Mouse (Mus musculus) midbrain, embryonic 15.5 days (tissue): ENCODE results near the gene Mettl23. TPM values are rescaled to one million over a fixed set of nuclear protein-coding genes. Genes with fewer than 3 reads are reported as not detected.
"Not testable (repeated sequence)": the region's sequence is repeated elsewhere in the genome, so short reads cannot be mapped to it uniquely, and the experiment has no call there.

Source experiments
- ATAC-seq: fragments of 200-750 bp; cut with Nextera tagmentation; replicated peaks from 2 replicates; pipeline ENCODE4 v1.8.0; 2017; ENCODE audit warnings: moderate TSS enrichment
- H3K27ac ChIP-seq: fragments of 300-500 bp; sonication (generic); 2 replicates; pipeline ENCODE4 v1.5.1; 2015; ENCODE audit warnings: mild to moderate bottlenecking, inconsistent platforms
- H3K27me3 ChIP-seq: fragments of 300-500 bp; sonication (generic); replicated peaks from 2 replicates; pipeline ENCODE4 v1.6.1; 2015; ENCODE audit warnings: inconsistent platforms
- H3K36me3 ChIP-seq: fragments of 300-500 bp; sonication (generic); replicated peaks from 2 replicates; pipeline ENCODE4 v1.6.1; 2015; ENCODE audit warnings: inconsistent platforms
- H3K4me1 ChIP-seq: fragments of 300-500 bp; sonication (generic); 2 replicates; pipeline ENCODE4 v1.6.1; 2015; ENCODE audit warnings: inconsistent platforms
- H3K4me2 ChIP-seq: fragments of 300-500 bp; sonication (generic); 2 replicates; pipeline ENCODE4 v1.6.1; 2015; ENCODE audit warnings: inconsistent platforms, mild to moderate bottlenecking, moderate library complexity
- H3K4me3 ChIP-seq: fragments of 300-500 bp; sonication (generic); 2 replicates; pipeline ENCODE4 v1.5.1; 2015; ENCODE audit warnings: mild to moderate bottlenecking, inconsistent platforms
- H3K9ac ChIP-seq: fragments of 300-500 bp; sonication (generic); 2 replicates; pipeline ENCODE4 v1.6.1; 2015; ENCODE audit warnings: mild to moderate bottlenecking, inconsistent platforms
- H3K9me3 ChIP-seq: fragments of 300-500 bp; sonication (generic); 2 replicates; pipeline ENCODE4 v1.6.1; 2016; ENCODE audit warnings: inconsistent platforms
- WGBS: fragments of 180-500 bp; shearing (Covaris S2); methylation state at CpG from one replicate; pipeline ENCODE4 v1.1.7; 2015; ENCODE audit warnings: mixed read lengths; 5-methylcytosine and 5-hydroxymethylcytosine counted together
- polyA plus RNA-seq: library from polyadenylated mRNA; unstranded; fragments of >200 nt; fragmentation: Nextera tagmentation; extraction: Ambion mirVana; gene quantifications from 2 replicates; pipeline ENCODE4 v1.2.1, GENCODE M21; 2015

Gene Mettl23
- polyA plus RNA-seq, 1 experiment from 2014 or later: 64.6 TPM

DNA sequence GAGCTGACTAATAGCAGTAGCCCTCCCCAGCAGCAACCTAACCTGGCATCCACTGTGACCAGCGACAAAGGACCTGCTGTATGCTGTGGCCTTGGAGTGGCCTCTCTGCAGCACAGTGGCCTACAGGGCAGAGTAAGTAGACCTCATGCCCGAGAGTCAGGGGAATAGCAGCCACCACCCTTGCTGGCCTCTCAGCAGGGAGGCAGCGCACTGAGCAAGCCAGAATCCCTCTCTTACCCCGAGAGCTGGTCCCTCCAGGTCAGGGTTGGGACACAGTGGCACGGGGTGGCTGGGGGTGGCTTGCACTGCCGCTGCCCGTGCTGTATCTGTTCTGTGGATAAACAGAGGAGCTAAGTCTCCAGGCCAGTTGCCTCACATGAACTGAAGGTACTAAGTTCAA, 3.5 kb upstream of the Mettl23 start:
- WGBS: 74% methylated on average over 7 of the region's 7 CpGs
- peaks cover 51% of the 10 kb centered on the region for H3K36me3 ChIP-seq
- H3K27ac ChIP-seq: no peak overlapping the region
- no peak overlapping the region for H3K4me3 ChIP-seq
- H3K4me1 ChIP-seq: peaks cover 42% of the 10 kb centered on the region
- no peak for ATAC-seq
- no peaks in the 10 kb centered on the region for H3K27me3 ChIP-seq
- 0 out of 2 replicates have a peak overlapping the region, but pooled peaks have one; percentile 5 for H3K4me2 ChIP-seq
- H3K9ac ChIP-seq: 0 out of 2 replicates have a peak overlapping the region, but pooled peaks have one; percentile 6
- no peaks in the 10 kb centered on the region for H3K9me3 ChIP-seq

DNA sequence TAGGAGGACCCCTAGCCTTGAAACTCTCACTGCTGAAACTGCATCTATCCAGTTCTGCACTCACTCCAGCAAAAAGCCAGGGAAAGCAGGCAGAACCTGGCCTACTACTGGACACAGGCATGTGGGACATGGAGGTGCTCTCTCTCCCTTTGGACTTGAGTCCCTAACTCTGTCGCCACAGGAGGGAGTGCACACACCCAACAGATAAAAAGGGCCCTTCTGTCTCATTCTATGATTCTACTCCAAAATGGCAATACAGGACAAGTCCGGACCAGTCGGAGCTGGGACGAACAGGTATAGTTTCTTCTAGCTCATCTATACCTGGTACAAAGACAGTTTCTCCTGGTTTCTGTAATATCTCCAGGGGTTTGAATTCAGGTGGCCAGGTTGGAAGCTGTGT, 2.3 kb upstream of the Mettl23 start:
- peaks cover 40% of the 10 kb centered on the region for H3K36me3 ChIP-seq
- no peaks in the 10 kb centered on the region for H3K27me3 ChIP-seq
- peak overlapping the region; percentile 76 for H3K4me2 ChIP-seq
- no peak overlapping the region for H3K9ac ChIP-seq
- ATAC-seq: no peak
- no peak overlapping the region for H3K27ac ChIP-seq
- WGBS: 85% methylated on average over 4 of the region's 4 CpGs
- peak overlapping the region; percentile 63; the same call in 1 of the 2 replicates for H3K4me3 ChIP-seq
- H3K9me3 ChIP-seq: no peaks in the 10 kb centered on the region
- peaks cover 43% of the 10 kb centered on the region for H3K4me1 ChIP-seq

DNA sequence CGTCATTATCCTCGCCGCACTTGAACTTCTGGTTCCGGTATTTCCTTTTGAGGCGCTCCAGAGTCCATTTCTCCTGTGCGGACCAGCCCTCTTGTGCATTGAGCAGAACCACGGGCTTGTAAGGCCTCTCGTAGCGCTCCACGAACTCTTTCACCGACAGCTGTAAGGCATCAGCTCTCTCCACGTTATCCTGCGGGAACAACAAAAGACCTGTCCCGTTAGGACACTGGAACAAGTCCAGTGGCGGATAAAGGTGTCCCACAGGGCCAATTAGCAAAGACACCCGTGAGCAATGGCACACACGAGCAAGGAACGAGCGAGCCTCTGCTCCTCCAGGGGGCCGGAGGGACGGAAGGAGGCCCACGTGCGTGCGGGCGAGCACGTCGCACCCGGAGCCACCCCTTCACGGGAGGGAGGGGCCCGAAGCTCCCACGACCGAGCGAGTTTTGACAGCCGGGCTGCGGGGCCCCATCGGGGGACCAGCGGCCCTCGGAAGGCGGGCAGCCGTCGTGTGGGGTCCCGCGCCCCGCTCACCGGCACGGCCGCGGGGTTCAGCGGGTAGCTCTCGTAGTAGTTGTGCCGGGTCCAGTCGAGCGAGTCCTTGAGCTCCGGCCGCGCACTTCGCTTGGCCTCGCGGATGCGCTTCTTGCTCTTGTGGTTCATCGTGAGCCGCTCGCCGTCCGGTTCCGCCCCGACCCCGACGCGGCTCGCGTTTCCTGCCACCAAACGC, 382 bp upstream of the Mettl23 start:
- Histone ChIP-seq H3K4me1 (peaks cover 51% of the 10 kb centered on the region), H3K4me2 (peak overlapping the region; percentile 76), H3K4me3 (peak overlapping the region; percentile 63), H3K9me3 (no peaks in the 10 kb centered on the region), H3K27ac (peak overlapping the region; percentile 97), H3K9ac (peak overlapping the region; percentile 76), H3K36me3 (peaks cover 24% of the 10 kb centered on the region), H3K27me3 (no peaks in the 10 kb centered on the region)
- WGBS: under 1% methylated on average over 73 of the region's 73 CpGs
- peak; percentile 73 for ATAC-seq

- ATAC-seq: no peak
- Histone ChIP-seq H3K36me3 (peaks cover 18% of the 10 kb centered on the region; the same call in 1 of the 2 replicates), H3K27me3 (no peaks in the 10 kb centered on the region), H3K9me3 (no peaks in the 10 kb centered on the region), H3K4me2 (no peak overlapping the region), H3K4me1 (peaks cover 49% of the 10 kb centered on the region), H3K4me3 (no peak overlapping the region), H3K9ac (no peak overlapping the region), H3K27ac (no peak overlapping the region)
- 72% methylated on average over 4 of the region's 4 CpGs for WGBS
Measured at GRCm38 (mm10) chr11:116846593-116847181, 3.6 kb downstream of the Mettl23 start.

DNA sequence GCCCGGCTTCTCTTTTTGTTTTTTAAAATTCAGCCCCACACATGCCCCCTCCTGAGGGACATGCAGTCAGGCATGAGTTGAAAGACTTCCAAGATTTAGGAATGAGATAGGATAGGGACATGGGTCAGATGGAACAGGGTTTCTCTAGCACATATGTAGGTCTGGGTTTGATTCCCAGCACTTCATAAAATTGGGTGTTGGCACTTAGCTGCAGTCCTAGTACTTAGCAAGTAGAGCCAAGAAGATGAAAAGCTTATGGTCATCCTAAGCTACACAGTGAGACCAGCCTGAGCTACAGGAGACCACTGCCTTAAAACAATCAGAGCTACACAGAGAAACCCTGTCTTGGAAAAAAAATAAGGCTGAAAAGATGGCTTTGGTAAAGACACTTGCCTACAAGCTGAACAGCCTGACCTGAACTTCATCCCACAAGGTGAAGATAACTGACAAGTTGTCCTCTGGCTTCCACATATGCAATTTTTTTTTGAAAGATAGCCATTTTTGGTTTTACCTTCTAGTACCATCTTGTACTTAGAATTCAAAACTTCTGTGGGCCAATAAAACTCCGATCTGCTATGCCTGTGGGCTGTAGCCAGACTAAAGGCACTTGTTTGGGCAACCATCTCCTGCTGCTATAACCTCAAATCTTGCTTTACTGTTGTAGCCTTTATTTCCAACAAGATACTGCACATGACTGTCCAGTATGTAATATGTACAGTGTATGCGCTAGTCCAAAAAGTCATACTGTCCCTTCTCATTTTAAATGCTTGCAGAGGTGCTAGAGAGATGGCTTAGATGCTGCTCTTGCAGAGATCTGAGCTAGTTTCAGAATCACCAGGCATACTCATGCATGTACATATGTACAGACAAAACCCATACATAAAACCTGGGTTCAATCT, 4.4 kb downstream of the Mettl23 start:
- Histone ChIP-seq H3K9me3 (no peaks in the 10 kb centered on the region), H3K27ac (no peak overlapping the region), H3K4me2 (no peak overlapping the region), H3K36me3 (peaks cover 18% of the 10 kb centered on the region; the same call in 1 of the 2 replicates), H3K9ac (no peak overlapping the region), H3K4me3 (no peak overlapping the region), H3K27me3 (no peaks in the 10 kb centered on the region), H3K4me1 (peaks cover 42% of the 10 kb centered on the region)
- no peak for ATAC-seq
- whole genome bisulfite sequencing: 87% methylated on average over 3 of the region's 3 CpGs

- no peak for ATAC-seq
- H3K4me3 ChIP-seq: no peak overlapping the region
- no peak overlapping the region for H3K27ac ChIP-seq
- H3K9me3 ChIP-seq: no peaks in the 10 kb centered on the region
- peaks cover 18% of the 10 kb centered on the region; the same call in 1 of the 2 replicates for H3K36me3 ChIP-seq
- no peaks in the 10 kb centered on the region for H3K27me3 ChIP-seq
- H3K9ac ChIP-seq: no peak overlapping the region
- no peak overlapping the region for H3K4me2 ChIP-seq
- 83% methylated on average over 5 of the region's 5 CpGs for WGBS
- H3K4me1 ChIP-seq: peaks cover 42% of the 10 kb centered on the region
Measured at GRCm38 (mm10) chr11:116848086-116848876, 5.2 kb downstream of the Mettl23 start.

DNA sequence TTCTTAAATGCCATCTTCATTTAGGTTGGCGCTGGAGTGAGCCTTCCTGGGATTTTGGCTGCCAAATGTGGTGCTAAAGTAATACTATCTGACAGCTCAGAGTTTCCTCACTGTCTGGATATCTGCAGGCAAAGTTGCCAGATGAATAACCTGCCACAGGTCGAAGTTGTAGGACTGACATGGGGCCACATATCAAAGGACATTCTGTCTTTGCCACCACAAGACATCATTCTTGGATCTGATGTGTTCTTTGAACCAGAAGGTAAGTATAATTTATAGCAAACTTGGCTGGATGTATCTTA, 5.8 kb downstream of the Mettl23 start:
- Histone ChIP-seq H3K4me1 (peaks cover 41% of the 10 kb centered on the region), H3K36me3 (peaks cover 18% of the 10 kb centered on the region; the same call in 1 of the 2 replicates)
- 72% methylated on average over 2 of the region's 2 CpGs for WGBS
- H3K4me3 ChIP-seq, H3K9me3 ChIP-seq, H3K4me2 ChIP-seq, H3K9ac ChIP-seq, ATAC-seq, H3K27me3 ChIP-seq, H3K27ac ChIP-seq: not testable (repeated sequence)

- Histone ChIP-seq H3K4me3 (no peak overlapping the region), H3K9ac (no peak overlapping the region), H3K27me3 (no peaks in the 10 kb centered on the region), H3K27ac (no peak overlapping the region), H3K36me3 (peaks cover 18% of the 10 kb centered on the region; the same call in 1 of the 2 replicates), H3K9me3 (no peaks in the 10 kb centered on the region), H3K4me1 (peaks cover 40% of the 10 kb centered on the region), H3K4me2 (no peak overlapping the region)
- ATAC-seq: no peak
Measured at GRCm38 (mm10) chr11:116849587-116849986, 6.5 kb downstream of the Mettl23 start.

DNA sequence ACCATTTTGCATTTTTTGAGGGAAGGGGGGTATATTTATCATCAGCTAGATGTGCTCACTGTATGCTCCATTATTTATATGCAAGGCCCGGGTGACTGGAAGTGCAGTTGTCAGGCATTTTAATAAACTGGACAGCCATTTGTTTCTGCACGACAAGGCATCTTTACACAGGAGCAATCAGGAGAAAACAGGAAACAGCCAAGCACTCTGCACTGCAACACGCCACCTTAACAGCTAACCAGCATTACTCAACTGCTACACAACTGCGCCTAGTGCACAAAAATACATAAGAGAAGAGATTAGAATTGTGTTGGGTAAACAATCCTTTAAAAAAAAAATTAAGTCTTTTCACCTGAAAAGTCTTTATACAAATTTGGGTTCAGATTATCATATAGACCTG, 7.0 kb downstream of the Mettl23 start:
- Histone ChIP-seq H3K27me3 (no peaks in the 10 kb centered on the region), H3K36me3 (peaks cover 18% of the 10 kb centered on the region; the same call in 1 of the 2 replicates), H3K4me1 (peaks cover 44% of the 10 kb centered on the region), H3K27ac (no peak overlapping the region), H3K9me3 (no peaks in the 10 kb centered on the region), H3K9ac (no peak overlapping the region; the same call in 1 of the 2 replicates), H3K4me3 (0 out of 2 replicates have a peak overlapping the region, but pooled peaks have one; percentile 11), H3K4me2 (peak overlapping the region; percentile 20; the same call in 1 of the 2 replicates)
- no peak for ATAC-seq
- 61% methylated on average over 4 of the region's 4 CpGs for WGBS

DNA sequence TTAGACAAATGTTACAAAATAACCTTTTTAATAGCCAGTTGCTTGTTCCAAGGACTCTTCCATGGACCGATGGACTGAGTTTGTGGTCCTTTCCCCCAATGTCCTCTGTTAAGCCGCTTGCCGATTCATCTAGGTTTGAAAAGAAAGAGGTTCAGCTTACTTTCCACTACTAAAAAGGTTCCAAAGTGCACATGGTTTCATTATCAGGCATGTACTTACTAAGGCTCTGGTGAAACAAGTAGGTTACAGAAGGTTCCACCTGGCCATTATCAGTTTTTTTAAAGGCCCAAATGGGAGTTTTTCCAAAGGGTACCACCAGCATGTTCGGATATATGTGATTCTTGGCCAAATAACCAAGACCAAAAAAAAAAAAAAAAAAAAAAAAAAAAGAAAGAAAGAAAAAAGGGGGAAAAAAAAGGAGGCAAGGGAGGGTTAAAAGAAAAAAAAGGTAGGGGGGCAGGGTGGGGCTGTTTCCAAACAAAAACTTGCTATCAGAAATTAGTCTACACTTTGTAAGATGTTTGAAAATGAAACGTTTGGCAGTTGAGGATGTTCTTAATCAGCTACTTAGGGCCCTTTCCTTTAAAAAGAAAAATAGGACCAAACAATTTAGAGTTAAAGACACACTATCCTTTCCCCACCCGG, 7.9 kb downstream of the Mettl23 start:
- Histone ChIP-seq H3K9me3 (no peaks in the 10 kb centered on the region), H3K27ac (peak overlapping the region; percentile 97; the same call in 1 of the 2 replicates), H3K9ac (peak overlapping the region; percentile 76), H3K27me3 (no peaks in the 10 kb centered on the region), H3K4me2 (peak overlapping the region; percentile 87), H3K4me3 (peak overlapping the region; percentile 71), H3K36me3 (peaks cover 18% of the 10 kb centered on the region; the same call in 1 of the 2 replicates), H3K4me1 (peaks cover 49% of the 10 kb centered on the region)
- WGBS: 24% methylated on average over 6 of the region's 6 CpGs
- ATAC-seq: no peak

DNA sequence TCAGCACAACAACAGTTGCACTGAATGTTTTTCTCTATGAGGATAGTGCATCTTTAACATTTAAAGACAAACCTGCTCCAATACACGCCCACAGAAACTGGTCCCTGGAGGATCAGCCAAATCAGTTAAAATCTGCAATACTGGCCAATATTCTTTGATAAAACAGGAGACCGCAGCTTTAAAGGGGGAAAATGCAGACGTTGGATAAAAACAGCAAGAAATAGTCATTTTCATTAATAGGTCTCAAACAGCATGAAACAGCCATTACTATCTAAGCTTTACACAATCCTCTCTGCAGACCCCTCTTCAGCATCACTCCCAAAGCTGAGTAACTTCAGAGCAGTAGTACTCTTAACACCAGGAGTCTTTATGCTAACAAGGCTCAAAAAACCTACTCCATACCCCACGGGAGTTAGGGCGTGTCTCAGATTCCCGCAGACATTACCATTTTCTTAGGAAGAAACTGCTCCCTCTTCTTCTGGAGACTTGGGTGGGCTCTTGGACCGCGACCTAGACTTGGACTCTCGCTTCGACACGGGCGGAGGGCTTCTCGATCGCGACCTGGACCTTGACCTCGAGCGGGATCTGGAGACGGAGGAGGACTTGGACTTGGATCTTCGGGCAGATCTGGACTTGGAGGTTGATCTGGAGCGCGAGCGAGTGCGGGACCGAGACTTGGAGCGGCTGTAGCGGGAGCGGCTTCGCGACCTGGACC, 8.7 kb downstream of the Mettl23 start:
- no peak for ATAC-seq
- Histone ChIP-seq H3K4me2 (peak overlapping the region; percentile 87), H3K4me3 (peak overlapping the region; percentile 71), H3K27me3 (no peaks in the 10 kb centered on the region), H3K27ac (peak overlapping the region; percentile 97), H3K4me1 (peaks cover 43% of the 10 kb centered on the region), H3K9ac (peak overlapping the region; percentile 76), H3K9me3 (no peaks in the 10 kb centered on the region), H3K36me3 (peaks cover 18% of the 10 kb centered on the region; the same call in 1 of the 2 replicates)
- WGBS: under 1% methylated on average over 29 of the region's 29 CpGs
